Mouse (Mus musculus) midbrain, embryonic 15.5 days (tissue): Measurements from ENCODE around the gene Plxnd1. TPM values are rescaled to one million over a fixed set of nuclear protein-coding genes. Genes with fewer than 3 reads are reported as not detected.

Source experiments
- ATAC-seq: fragments of 200-750 bp; cut with Nextera tagmentation; replicated peaks from 2 replicates; pipeline ENCODE4 v1.8.0; 2017; ENCODE audit warnings: moderate TSS enrichment
- H3K27ac ChIP-seq: fragments of 300-500 bp; sonication (generic); 2 replicates; pipeline ENCODE4 v1.5.1; 2015; ENCODE audit warnings: mild to moderate bottlenecking, inconsistent platforms
- H3K27me3 ChIP-seq: fragments of 300-500 bp; sonication (generic); replicated peaks from 2 replicates; pipeline ENCODE4 v1.6.1; 2015; ENCODE audit warnings: inconsistent platforms
- H3K36me3 ChIP-seq: fragments of 300-500 bp; sonication (generic); replicated peaks from 2 replicates; pipeline ENCODE4 v1.6.1; 2015; ENCODE audit warnings: inconsistent platforms
- H3K4me1 ChIP-seq: fragments of 300-500 bp; sonication (generic); 2 replicates; pipeline ENCODE4 v1.6.1; 2015; ENCODE audit warnings: inconsistent platforms
- H3K4me2 ChIP-seq: fragments of 300-500 bp; sonication (generic); 2 replicates; pipeline ENCODE4 v1.6.1; 2015; ENCODE audit warnings: inconsistent platforms, mild to moderate bottlenecking, moderate library complexity
- H3K4me3 ChIP-seq: fragments of 300-500 bp; sonication (generic); 2 replicates; pipeline ENCODE4 v1.5.1; 2015; ENCODE audit warnings: mild to moderate bottlenecking, inconsistent platforms
- H3K9ac ChIP-seq: fragments of 300-500 bp; sonication (generic); 2 replicates; pipeline ENCODE4 v1.6.1; 2015; ENCODE audit warnings: mild to moderate bottlenecking, inconsistent platforms
- H3K9me3 ChIP-seq: fragments of 300-500 bp; sonication (generic); 2 replicates; pipeline ENCODE4 v1.6.1; 2016; ENCODE audit warnings: inconsistent platforms
- WGBS: fragments of 180-500 bp; shearing (Covaris S2); methylation state at CpG from one replicate; pipeline ENCODE4 v1.1.7; 2015; ENCODE audit warnings: mixed read lengths; 5-methylcytosine and 5-hydroxymethylcytosine counted together
- polyA plus RNA-seq: library from polyadenylated mRNA; unstranded; fragments of >200 nt; fragmentation: Nextera tagmentation; extraction: Ambion mirVana; gene quantifications from 2 replicates; pipeline ENCODE4 v1.2.1, GENCODE M21; 2015

The Plxnd1 gene
- polyA plus RNA-seq, 1 experiment from 2014 or later: 8.3 TPM

GRCm38 (mm10) chr6:115943498-115944427 lies 51.0 kb downstream of the Plxnd1 start:
- no peak overlapping the region for H3K4me3 ChIP-seq
- H3K4me2 ChIP-seq: no peak overlapping the region
- no peak overlapping the region for H3K27ac ChIP-seq
- no peaks in the 10 kb centered on the region for H3K27me3 ChIP-seq
- H3K36me3 ChIP-seq: no peaks in the 10 kb centered on the region
- 82% methylated on average over 9 of the region's 9 CpGs for WGBS
- ATAC-seq: no peak
- no peaks in the 10 kb centered on the region for H3K9me3 ChIP-seq
- H3K4me1 ChIP-seq: peaks cover 4% of the 10 kb centered on the region; the same call in 1 of the 2 replicates
- no peak overlapping the region for H3K9ac ChIP-seq

GRCm38 (mm10) chr6:115941128-115941527 lies 53.7 kb downstream of the Plxnd1 start:
- no peak overlapping the region for H3K4me3 ChIP-seq

GRCm38 (mm10) chr6:115940603-115941002 lies 54.2 kb downstream of the Plxnd1 start:
- WGBS: 91% methylated on average over 1 of the region's 1 CpGs
- Histone ChIP-seq H3K4me1 (no peaks in the 10 kb centered on the region), H3K9ac (no peak overlapping the region), H3K27me3 (no peaks in the 10 kb centered on the region), H3K4me3 (no peak overlapping the region), H3K9me3 (no peaks in the 10 kb centered on the region), H3K4me2 (no peak overlapping the region), H3K36me3 (no peaks in the 10 kb centered on the region), H3K27ac (no peak overlapping the region)
- no peak for ATAC-seq

More at GRCm38 (mm10) chr6:115941128-115941527, 53.7 kb downstream of the Plxnd1 start:
- 11% methylated on average over 8 of the region's 12 CpGs for WGBS
- H3K4me1 ChIP-seq: no peaks in the 10 kb centered on the region
- no peaks in the 10 kb centered on the region for H3K36me3 ChIP-seq
- no peak overlapping the region for H3K9ac ChIP-seq
- no peak overlapping the region for H3K4me2 ChIP-seq
- H3K27me3 ChIP-seq: no peaks in the 10 kb centered on the region
- no peak for ATAC-seq
- H3K27ac ChIP-seq: no peak overlapping the region
- H3K9me3 ChIP-seq: no peaks in the 10 kb centered on the region

- Histone ChIP-seq H3K4me3 (no peak overlapping the region), H3K36me3 (no peaks in the 10 kb centered on the region), H3K9me3 (no peaks in the 10 kb centered on the region), H3K9ac (no peak overlapping the region), H3K27me3 (no peaks in the 10 kb centered on the region), H3K27ac (no peak overlapping the region), H3K4me1 (no peaks in the 10 kb centered on the region), H3K4me2 (no peak overlapping the region)
- no peak for ATAC-seq
- 63% methylated on average over 1 of the region's 1 CpGs for WGBS
These were observed 56.0 kb downstream of the Plxnd1 start for GRCm38 (mm10) chr6:115938798-115939197.

GRCm38 (mm10) chr6:115938011-115938410 lies 56.8 kb downstream of the Plxnd1 start:
- 87% methylated on average over 2 of the region's 2 CpGs for WGBS
- no peaks in the 10 kb centered on the region for H3K36me3 ChIP-seq
- H3K4me3 ChIP-seq: no peak overlapping the region
- no peak for ATAC-seq
- no peaks in the 10 kb centered on the region for H3K27me3 ChIP-seq
- no peak overlapping the region for H3K27ac ChIP-seq
- H3K9me3 ChIP-seq: no peaks in the 10 kb centered on the region
- no peak overlapping the region for H3K4me2 ChIP-seq
- H3K4me1 ChIP-seq: no peaks in the 10 kb centered on the region
- no peak overlapping the region for H3K9ac ChIP-seq

GRCm38 (mm10) chr6:115935544-115935943 lies 59.3 kb downstream of the Plxnd1 start:
- Histone ChIP-seq H3K36me3 (no peaks in the 10 kb centered on the region), H3K27me3 (no peaks in the 10 kb centered on the region), H3K27ac (no peak overlapping the region), H3K9ac (no peak overlapping the region), H3K4me2 (no peak overlapping the region), H3K4me1 (no peaks in the 10 kb centered on the region), H3K4me3 (no peak overlapping the region), H3K9me3 (no peaks in the 10 kb centered on the region)
- no peak for ATAC-seq
- WGBS: 88% methylated on average over 8 of the region's 8 CpGs

- no peaks in the 10 kb centered on the region for H3K9me3 ChIP-seq
- H3K27me3 ChIP-seq: no peaks in the 10 kb centered on the region
- H3K4me3 ChIP-seq: no peak overlapping the region
- no peak for ATAC-seq
- H3K9ac ChIP-seq: no peak overlapping the region
- H3K4me2 ChIP-seq: no peak overlapping the region
- no peaks in the 10 kb centered on the region for H3K36me3 ChIP-seq
- H3K27ac ChIP-seq: no peak overlapping the region
- 86% methylated on average over 3 of the region's 3 CpGs for WGBS
- peaks cover 5% of the 10 kb centered on the region; the same call in 1 of the 2 replicates for H3K4me1 ChIP-seq
These were observed 62.4 kb downstream of the Plxnd1 start for GRCm38 (mm10) chr6:115932391-115932790.

GRCm38 (mm10) chr6:115931639-115932038 lies 63.2 kb downstream of the Plxnd1 start, which contains the start of gene Rho:
Gene Rho, plus strand, starts transcription at chr6:115931748.
- WGBS: 84% methylated on average over 14 of the region's 14 CpGs
- H3K4me2 ChIP-seq: no peak within 1 kb of the TSS
- H3K9me3 ChIP-seq: no peaks in the 10 kb centered on the region
- no peak within 1 kb of the TSS for H3K4me3 ChIP-seq
- peaks cover 10% of the 10 kb centered on the region for H3K4me1 ChIP-seq
- H3K27me3 ChIP-seq: no peaks in the 10 kb centered on the region
- H3K27ac ChIP-seq: no peak within 1 kb of the TSS
- H3K36me3 ChIP-seq: no peaks in the 10 kb centered on the region
- H3K9ac ChIP-seq: no peak within 1 kb of the TSS
- ATAC-seq: no peak

- H3K27ac ChIP-seq: no peak overlapping the region
- no peak overlapping the region for H3K9ac ChIP-seq
- WGBS: 71% methylated on average over 5 of the region's 5 CpGs
- H3K9me3 ChIP-seq: no peaks in the 10 kb centered on the region
- no peaks in the 10 kb centered on the region for H3K27me3 ChIP-seq
- H3K36me3 ChIP-seq: no peaks in the 10 kb centered on the region
- no peak for ATAC-seq
- no peak overlapping the region for H3K4me3 ChIP-seq
- H3K4me1 ChIP-seq: peaks cover 10% of the 10 kb centered on the region
- H3K4me2 ChIP-seq: no peak overlapping the region
These were observed 64.8 kb downstream of the Plxnd1 start for GRCm38 (mm10) chr6:115930018-115930417.

- no peak overlapping the region for H3K4me3 ChIP-seq
- no peaks in the 10 kb centered on the region for H3K36me3 ChIP-seq
- H3K4me1 ChIP-seq: peaks cover 10% of the 10 kb centered on the region
- no peak overlapping the region for H3K4me2 ChIP-seq
- ATAC-seq: peak; percentile 31; the same call in 1 of the 2 replicates
- H3K27ac ChIP-seq: 0 out of 2 replicates have a peak overlapping the region, but pooled peaks have one; percentile 2
- H3K9me3 ChIP-seq: no peaks in the 10 kb centered on the region
- WGBS: 68% methylated on average over 10 of the region's 10 CpGs
- H3K27me3 ChIP-seq: no peaks in the 10 kb centered on the region
- H3K9ac ChIP-seq: no peak overlapping the region
These were observed 67.2 kb downstream of the Plxnd1 start for GRCm38 (mm10) chr6:115927292-115928242.

GRCm38 (mm10) chr6:115926416-115926815 lies 68.4 kb downstream of the Plxnd1 start:
- no peak for ATAC-seq
- Histone ChIP-seq H3K4me3 (no peak overlapping the region), H3K36me3 (no peaks in the 10 kb centered on the region), H3K27me3 (no peaks in the 10 kb centered on the region), H3K9ac (no peak overlapping the region), H3K9me3 (no peaks in the 10 kb centered on the region), H3K4me1 (peaks cover 10% of the 10 kb centered on the region), H3K4me2 (no peak overlapping the region), H3K27ac (no peak overlapping the region)
- 68% methylated on average over 10 of the region's 10 CpGs for WGBS

- no peaks in the 10 kb centered on the region for H3K27me3 ChIP-seq
- H3K9me3 ChIP-seq: no peaks in the 10 kb centered on the region
- no peaks in the 10 kb centered on the region for H3K36me3 ChIP-seq
- H3K4me2 ChIP-seq: no peak overlapping the region
- no peak overlapping the region for H3K4me3 ChIP-seq
- H3K9ac ChIP-seq: no peak overlapping the region
- no peak overlapping the region for H3K27ac ChIP-seq
- 56% methylated on average over 6 of the region's 6 CpGs for WGBS
- ATAC-seq: no peak
- H3K4me1 ChIP-seq: peaks cover 10% of the 10 kb centered on the region
These were observed 70.0 kb downstream of the Plxnd1 start for GRCm38 (mm10) chr6:115924829-115925228.
